In the genomic region with DNA sequence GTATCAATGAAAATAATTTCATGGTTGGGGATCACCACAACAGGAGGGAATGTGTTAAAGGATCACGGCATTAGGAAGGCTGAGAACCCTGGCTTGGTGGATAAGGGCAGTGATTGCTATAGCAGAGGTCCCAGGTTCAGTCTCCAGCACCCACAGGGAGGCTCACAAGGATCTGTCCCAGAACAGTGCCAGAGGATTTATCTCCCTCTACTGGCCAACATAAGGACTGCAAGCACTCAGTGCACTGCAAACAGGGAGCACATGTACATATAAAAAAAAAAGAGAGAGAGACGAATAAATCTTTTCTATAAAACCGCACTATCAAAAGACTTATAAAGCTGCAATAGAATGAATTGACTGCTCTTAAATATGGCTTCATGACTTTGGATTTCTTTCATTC, we compare ENCODE assay signal across 10 mouse cellular contexts. TPM values are rescaled to one million over a fixed set of nuclear protein-coding genes. Genes with fewer than 3 reads are reported as not detected.
DNase-seq lines count a peak whose midpoint lies in the region; ATAC-seq and TF ChIP-seq lines count a peak whose summit lies in the region.
"Had no signal": no experiment of that assay in that cellular context is flagged by ENCODE, and none has a peak within 500 bp of the region (broad histone marks: within the 10 kb centered on the region; RNA-seq: fewer than 3 reads in every experiment).

No protein-coding gene starts in this region.

- H3K9me3 ChIP-seq in lung, postnatal 0 days (ENCODE audit: low read length), result no peaks in the 10 kb centered on the region

- 77% methylated on average over 3 of the region's 3 CpGs for WGBS in lung, postnatal 0 days

- DNase-seq in gastrocnemius, adult 2 months, result no peak
- no peak for DNase-seq in gastrocnemius, adult 18-20 months (ENCODE audit: low spot score)
- DNase-seq in lung, postnatal 0 days (ENCODE audit: low spot score), result no peak
- no peak for DNase-seq in lung, adult 18-20 months
- DNase-seq in R1 (ENCODE audit: low read depth, low spot score), result peak; percentile 58
- peak; percentile 34 for DNase-seq in lung, postnatal 36 days
- no peak for DNase-seq in frontal cortex, postnatal 25 days (ENCODE audit: low spot score in 2 of 2)
- DNase-seq in right cerebral cortex, postnatal 14 days, result no peak
- DNase-seq: heart, adult 11 months; kidney, adult 11 months had no signal

- no peak for TF ChIP-seq EP300 in lung, postnatal 0 days (IDR thresholded peaks at IDR 0.05)

- no peak overlapping the region for H3K9ac ChIP-seq in lung, postnatal 0 days (replicated peaks; ENCODE audit: low read depth)

- H3K4me1 ChIP-seq in lung, postnatal 0 days (ENCODE audit: insufficient read depth, low read depth, low read length), result no peaks in the 10 kb centered on the region

- no peaks in the 10 kb centered on the region for H3K36me3 ChIP-seq in lung, postnatal 0 days (ENCODE audit: insufficient read depth, low read length)

- H3K27me3 ChIP-seq in lung, postnatal 0 days (replicated peaks; ENCODE audit: insufficient read depth, low read length), result no peaks in the 10 kb centered on the region

- no peak overlapping the region for H3K27ac ChIP-seq in gastrocnemius, adult 2 months
- no peak overlapping the region for H3K27ac ChIP-seq in lung, postnatal 0 days (ENCODE audit: low read length)

- no peak overlapping the region for H3K4me2 ChIP-seq in lung, postnatal 0 days (replicated peaks; ENCODE audit: low read depth, low read length)

- TF ChIP-seq CTCF in gastrocnemius, adult 2 months (IDR thresholded peaks at IDR 0.05), result peak; percentile 47
- TF ChIP-seq CTCF in lung, postnatal 0 days (IDR thresholded peaks at IDR 0.05), result peak; percentile 55

- no peak for ATAC-seq in lung, postnatal 0 days

- no peak overlapping the region for H3K4me3 ChIP-seq in gastrocnemius, adult 2 months
- no peak overlapping the region for H3K4me3 ChIP-seq in lung, postnatal 0 days (ENCODE audit: low read depth, low read length)

- intact Hi-C loops in gastrocnemius, adult 2 months (cut with DNase I), result no loop called here

RNA-seq across cellular contexts. Expression of a gene that starts 43.9 kb away (rescaled TPM):
- not detected for total RNA-seq in gastrocnemius, adult 2 months (2021)
- total RNA-seq in gastrocnemius, adult 18-20 months (2021), result not detected
- 0.45 and 0.65 TPM in 2 replicates for polyA plus RNA-seq in lung, postnatal 0 days (2015; fragmentation: Nextera tagmentation; extraction: Ambion mirVana)

Comparison
In these comparisons a context has a peak if more than half of its experiments do, and no peak if none do; other contexts are left out.
1. DNase-seq: peak in R1 (single experiment) and lung, postnatal 36 days (single experiment); none in gastrocnemius, adult 2 months (single experiment), gastrocnemius, adult 18-20 months (single experiment), lung, postnatal 0 days (single experiment), lung, adult 18-20 months (0 of 2), frontal cortex, postnatal 25 days (0 of 2) and right cerebral cortex, postnatal 14 days (single experiment).